ENCODE assay signal across 14 mouse cellular contexts in the genomic region with DNA sequence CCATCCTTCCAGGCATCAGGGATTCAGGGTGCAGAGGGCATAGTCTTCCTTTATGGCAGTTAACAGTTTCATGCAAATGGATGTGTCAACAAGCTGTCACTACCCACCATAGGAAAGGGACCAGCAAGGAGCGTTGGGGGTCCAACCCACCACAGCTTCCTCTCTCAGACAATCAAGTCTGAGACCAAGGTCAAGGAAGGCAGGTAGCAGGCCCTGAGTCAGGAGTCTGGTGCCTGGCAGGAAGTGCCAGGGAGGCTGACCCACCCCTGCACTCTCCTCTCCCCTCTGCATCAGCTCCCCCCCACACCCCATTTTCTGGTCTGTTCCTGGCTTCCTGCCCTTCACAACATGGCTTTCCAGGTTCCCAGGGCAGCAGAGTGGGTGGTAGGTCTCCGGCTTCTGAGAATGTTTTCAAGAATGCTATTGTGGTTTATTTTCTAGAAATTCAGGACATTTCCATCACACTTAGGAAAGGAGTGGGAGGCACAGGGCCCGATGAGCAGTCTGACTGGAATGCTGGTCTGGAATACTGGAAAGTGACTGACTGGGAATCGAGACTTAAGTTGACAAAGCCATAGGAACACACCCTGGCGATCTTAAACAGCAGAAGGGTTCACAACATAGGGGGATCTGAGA. TPM values are rescaled to one million over a fixed set of nuclear protein-coding genes. Genes with fewer than 3 reads are reported as not detected.
DNase-seq lines count a peak whose midpoint lies in the region; ATAC-seq and TF ChIP-seq lines count a peak whose summit lies in the region.
"Had no signal": no experiment of that assay in that cellular context is flagged by ENCODE, and none has a peak within 500 bp of the region (broad histone marks: within the 10 kb centered on the region; RNA-seq: fewer than 3 reads in every experiment).

No protein-coding gene starts in this region.

- ATAC-seq in midbrain, embryonic 16.5 days: no peak
- ATAC-seq in intestine, postnatal 0 days: no peak
- ATAC-seq in hindbrain, embryonic 12.5 days (ENCODE audit: low FRiP score): no peak
- ATAC-seq: activated CD4-positive, CD25-positive, alpha-beta regulatory T cell, adult 4 months had no signal

- no peak for DNase-seq in midbrain, embryonic 10.5 days (ENCODE audit: low spot score)
- DNase-seq in R1 (ENCODE audit: low read depth, low spot score): peak; percentile 73
- no peak for DNase-seq in T-cell, adult 2 months (ENCODE audit: low spot score)
- DNase-seq in gastrocnemius, adult 8-10 months (ENCODE audit: low spot score in 2 of 2): no peak
- DNase-seq: cerebellum, adult 11 months; layer of hippocampus, adult 9-11 months; lung, embryonic 14.5 days; right cerebral cortex, postnatal 25 days had no signal

- no peak overlapping the region for H3K4me2 ChIP-seq in midbrain, embryonic 16.5 days (ENCODE audit: low read length)
- no peak overlapping the region for H3K4me2 ChIP-seq in intestine, postnatal 0 days (replicated peaks; ENCODE audit: low read depth)
- no peak overlapping the region for H3K4me2 ChIP-seq in hindbrain, embryonic 12.5 days (replicated peaks)
- H3K4me2 ChIP-seq: hindbrain, embryonic 14.5 days; lung, embryonic 14.5 days had no signal

- WGBS in midbrain, embryonic 10.5 days: 86% methylated on average over 5 of the region's 5 CpGs
- WGBS in midbrain, embryonic 16.5 days: 84% methylated on average over 5 of the region's 5 CpGs
- 70% methylated on average over 5 of the region's 5 CpGs for WGBS in intestine, postnatal 0 days
- WGBS in hindbrain, embryonic 12.5 days: 75% methylated on average over 5 of the region's 5 CpGs

- no peak overlapping the region for H3K4me3 ChIP-seq in midbrain, embryonic 10.5 days
- H3K4me3 ChIP-seq in midbrain, embryonic 16.5 days (ENCODE audit: low read depth, low read length): no peak overlapping the region
- no peak overlapping the region for H3K4me3 ChIP-seq in intestine, postnatal 0 days (ENCODE audit: low read depth, low read length)
- H3K4me3 ChIP-seq in hindbrain, embryonic 12.5 days: no peak overlapping the region
- H3K4me3 ChIP-seq: erythroblast, embryonic 14.5 days had no signal

- H3K27ac ChIP-seq in midbrain, embryonic 10.5 days (replicated peaks): 0 out of 2 replicates have a peak overlapping the region, but pooled peaks have one; percentile 6
- H3K27ac ChIP-seq in midbrain, embryonic 16.5 days (ENCODE audit: low read length): no peak overlapping the region
- peak overlapping the region; percentile 69; the same call in 1 of the 2 replicates for H3K27ac ChIP-seq in intestine, postnatal 0 days (ENCODE audit: low read depth, low read length)
- no peak overlapping the region for H3K27ac ChIP-seq in hindbrain, embryonic 12.5 days
- H3K27ac ChIP-seq: hindbrain, embryonic 14.5 days had no signal

- H3K27me3 ChIP-seq in midbrain, embryonic 10.5 days (ENCODE audit: low read depth, poor library complexity, severe bottlenecking): no peaks in the 10 kb centered on the region
- no peaks in the 10 kb centered on the region for H3K27me3 ChIP-seq in midbrain, embryonic 16.5 days (ENCODE audit: control insufficient read depth, insufficient read depth, low read depth, low read length)
- H3K27me3 ChIP-seq in intestine, postnatal 0 days (replicated peaks; ENCODE audit: control insufficient read depth, insufficient read depth, low read length): no peaks in the 10 kb centered on the region
- peaks cover 3% of the 10 kb centered on the region; the same call in 1 of the 2 replicates for H3K27me3 ChIP-seq in hindbrain, embryonic 12.5 days

- H3K9me3 ChIP-seq in midbrain, embryonic 10.5 days (replicated peaks): no peaks in the 10 kb centered on the region
- H3K9me3 ChIP-seq in midbrain, embryonic 16.5 days (replicated peaks; ENCODE audit: control insufficient read depth, low read length, poor library complexity, severe bottlenecking): no peaks in the 10 kb centered on the region
- H3K9me3 ChIP-seq in intestine, postnatal 0 days (ENCODE audit: control insufficient read depth): no peaks in the 10 kb centered on the region
- H3K9me3 ChIP-seq in hindbrain, embryonic 12.5 days (replicated peaks): no peaks in the 10 kb centered on the region

- H3K36me3 ChIP-seq in midbrain, embryonic 10.5 days: no peaks in the 10 kb centered on the region
- H3K36me3 ChIP-seq in midbrain, embryonic 16.5 days (ENCODE audit: control insufficient read depth, insufficient read depth, low read length): no peaks in the 10 kb centered on the region
- no peaks in the 10 kb centered on the region for H3K36me3 ChIP-seq in intestine, postnatal 0 days (ENCODE audit: control insufficient read depth, insufficient read depth)
- no peaks in the 10 kb centered on the region for H3K36me3 ChIP-seq in hindbrain, embryonic 12.5 days

- H3K9ac ChIP-seq in midbrain, embryonic 16.5 days (ENCODE audit: low read depth, low read length): no peak overlapping the region
- no peak overlapping the region for H3K9ac ChIP-seq in intestine, postnatal 0 days (ENCODE audit: low read depth, low read length)
- H3K9ac ChIP-seq in hindbrain, embryonic 12.5 days: no peak overlapping the region
- H3K9ac ChIP-seq: hindbrain, embryonic 14.5 days; lung, embryonic 14.5 days had no signal

- TF ChIP-seq CTCF in intestine, postnatal 0 days (IDR thresholded peaks at IDR 0.05; ENCODE audit: low read depth): no peak

- H3K4me1 ChIP-seq in midbrain, embryonic 10.5 days: peaks cover 18% of the 10 kb centered on the region
- no peaks in the 10 kb centered on the region; the same call in 1 of the 2 replicates for H3K4me1 ChIP-seq in midbrain, embryonic 16.5 days (ENCODE audit: control insufficient read depth, insufficient read depth, low read length)
- peaks cover 4% of the 10 kb centered on the region; the same call in 1 of the 2 replicates for H3K4me1 ChIP-seq in intestine, postnatal 0 days (replicated peaks; ENCODE audit: control insufficient read depth, insufficient read depth, low read length)
- H3K4me1 ChIP-seq in hindbrain, embryonic 12.5 days: peaks cover 8% of the 10 kb centered on the region

RNA-seq across cellular contexts. Expression of a gene that starts 26.2 kb away (rescaled TPM):
- polyA plus RNA-seq in midbrain, embryonic 10.5 days (2016; fragmentation: Nextera tagmentation; extraction: Ambion mirVana): 4.0 and 6.3 TPM in 2 replicates
- polyA plus RNA-seq in midbrain, embryonic 16.5 days (2015; fragmentation: Nextera tagmentation; extraction: Ambion mirVana): 2.2 and 3.0 TPM in 2 replicates
- polyA plus RNA-seq in intestine, postnatal 0 days (2015; fragmentation: Nextera tagmentation; extraction: Ambion mirVana): 12.4 and 14.6 TPM in 2 replicates
- total RNA-seq in gastrocnemius, adult 8-10 months (2022): under 1 TPM; 0.19 to 0.74 (median 0.41) TPM
- 2.4 TPM in 2 replicates for polyA plus RNA-seq in hindbrain, embryonic 12.5 days (2016; fragmentation: Nextera tagmentation; extraction: Ambion mirVana)

RNA-seq across cellular contexts. Expression of a gene that starts 33.8 kb away (rescaled TPM):
- polyA plus RNA-seq in midbrain, embryonic 10.5 days (2016; fragmentation: Nextera tagmentation; extraction: Ambion mirVana): 609 and 658 TPM in 2 replicates
- polyA plus RNA-seq in midbrain, embryonic 16.5 days (2015; fragmentation: Nextera tagmentation; extraction: Ambion mirVana): 212 and 234 TPM in 2 replicates
- polyA plus RNA-seq in intestine, postnatal 0 days (2015; fragmentation: Nextera tagmentation; extraction: Ambion mirVana): 105 and 125 TPM in 2 replicates
- total RNA-seq in gastrocnemius, adult 8-10 months (2022): 10 to 100 TPM; 46.2 to 86.0 (median 80.1) TPM
- polyA plus RNA-seq in hindbrain, embryonic 12.5 days (2016; fragmentation: Nextera tagmentation; extraction: Ambion mirVana): 327 and 336 TPM in 2 replicates

RNA-seq across cellular contexts. Expression of a gene that starts 45.1 kb away (rescaled TPM):
- polyA plus RNA-seq in midbrain, embryonic 10.5 days (2016; fragmentation: Nextera tagmentation; extraction: Ambion mirVana): 74.3 and 76.9 TPM in 2 replicates
- 55.9 and 66.5 TPM in 2 replicates for polyA plus RNA-seq in midbrain, embryonic 16.5 days (2015; fragmentation: Nextera tagmentation; extraction: Ambion mirVana)
- polyA plus RNA-seq in intestine, postnatal 0 days (2015; fragmentation: Nextera tagmentation; extraction: Ambion mirVana): 24.4 and 24.9 TPM in 2 replicates
- total RNA-seq in gastrocnemius, adult 8-10 months (2022): 10 to 100 TPM; 10.7 to 17.5 (median 14.9) TPM
- 78.1 and 82.3 TPM in 2 replicates for polyA plus RNA-seq in hindbrain, embryonic 12.5 days (2016; fragmentation: Nextera tagmentation; extraction: Ambion mirVana)

Comparison
In these comparisons a context has a peak if more than half of its experiments do, and no peak if none do; other contexts are left out.
1. H3K27ac ChIP-seq: peak in midbrain, embryonic 10.5 days (single experiment) and intestine, postnatal 0 days (single experiment); none in midbrain, embryonic 16.5 days (single experiment) and hindbrain, embryonic 12.5 days (single experiment).